Mouse (Mus musculus) hindbrain, embryonic 15.5 days (tissue): ENCODE measurements around the gene Mrps18a. TPM values are rescaled to one million over a fixed set of nuclear protein-coding genes. Genes with fewer than 3 reads are reported as not detected.
A peak's percentile ranks its signal among the peaks of the same experiment; 100 is the strongest.

Experiments
- ATAC-seq: fragments of 200-750 bp; cut with Nextera tagmentation; 2 replicates; pipeline ENCODE4 v1.8.0; 2017; ENCODE audit warnings: low read depth, moderate number of reproducible peaks, moderate TSS enrichment; ENCODE audit not compliant: low FRiP score
- H3K27ac ChIP-seq: fragments of 300-500 bp; sonication (generic); replicated peaks from 2 replicates; pipeline ENCODE4 v1.5.1; 2015; ENCODE audit warnings: mild to moderate bottlenecking, inconsistent platforms
- H3K27me3 ChIP-seq: fragments of 300-500 bp; sonication (generic); 2 replicates; pipeline ENCODE4 v1.6.1; 2015; ENCODE audit warnings: control low read depth, inconsistent platforms
- H3K36me3 ChIP-seq: fragments of 300-500 bp; sonication (generic); 2 replicates; pipeline ENCODE4 v1.6.1; 2015; ENCODE audit warnings: control low read depth, inconsistent platforms
- H3K4me1 ChIP-seq: fragments of 300-500 bp; sonication (generic); replicated peaks from 2 replicates; pipeline ENCODE4 v1.6.1; 2015; ENCODE audit warnings: control low read depth, inconsistent platforms
- H3K4me2 ChIP-seq: fragments of 300-500 bp; sonication (generic); 2 replicates; pipeline ENCODE4 v1.6.1; 2015; ENCODE audit warnings: moderate library complexity, mild to moderate bottlenecking, inconsistent platforms
- H3K4me3 ChIP-seq: fragments of 300-500 bp; sonication (generic); 2 replicates; pipeline ENCODE4 v1.5.1; 2015; ENCODE audit warnings: mild to moderate bottlenecking, inconsistent platforms
- H3K9ac ChIP-seq: fragments of 300-500 bp; sonication (generic); 2 replicates; pipeline ENCODE4 v1.6.1; 2015; ENCODE audit warnings: inconsistent platforms
- H3K9me3 ChIP-seq: fragments of 300-500 bp; sonication (generic); 2 replicates; pipeline ENCODE4 v1.6.1; 2016; ENCODE audit warnings: control low read depth, inconsistent platforms
- WGBS: fragments of 180-500 bp; shearing (Covaris S2); methylation state at CpG from one replicate; pipeline ENCODE4 v1.1.7; 2015; 5-methylcytosine and 5-hydroxymethylcytosine counted together
- polyA plus RNA-seq: library from polyadenylated mRNA; unstranded; fragments of >200 nt; fragmentation: Nextera tagmentation; extraction: Ambion mirVana; gene quantifications from 2 replicates; pipeline ENCODE4 v1.2.1, GENCODE M21; 2015

Mrps18a gene
- polyA plus RNA-seq, 1 experiment from 2014 or later: 154 TPM

- 84% methylated on average over 13 of the region's 13 CpGs for WGBS
- Histone ChIP-seq H3K9ac (no peak overlapping the region), H3K4me1 (0 out of 2 replicates have a peak, but pooled peaks cover 2% of the 10 kb centered on the region), H3K36me3 (peaks cover 42% of the 10 kb centered on the region), H3K9me3 (no peaks in the 10 kb centered on the region), H3K4me3 (no peak overlapping the region), H3K27ac (no peak overlapping the region), H3K4me2 (no peak overlapping the region), H3K27me3 (no peaks in the 10 kb centered on the region)
- no peak for ATAC-seq
Observed at GRCm38 (mm10) chr17:46129741-46130498, 19.1 kb downstream of the Mrps18a start.

- peak; percentile 42 for ATAC-seq
- Histone ChIP-seq H3K27me3 (no peaks in the 10 kb centered on the region), H3K4me2 (no peak overlapping the region), H3K4me1 (0 out of 2 replicates have a peak, but pooled peaks cover 2% of the 10 kb centered on the region), H3K27ac (no peak overlapping the region), H3K9me3 (no peaks in the 10 kb centered on the region), H3K4me3 (no peak overlapping the region), H3K9ac (no peak overlapping the region), H3K36me3 (peaks cover 25% of the 10 kb centered on the region)
- 15% methylated on average over 12 of the region's 12 CpGs for WGBS
Observed at GRCm38 (mm10) chr17:46132058-46132718, 21.4 kb downstream of the Mrps18a start.

GRCm38 (mm10) chr17:46132862-46133261, 22.1 kb downstream of the Mrps18a start:
- ATAC-seq: no peak
- peaks cover 19% of the 10 kb centered on the region for H3K36me3 ChIP-seq

GRCm38 (mm10) chr17:46138563-46139236, 27.9 kb downstream of the Mrps18a start:
- H3K36me3 ChIP-seq: 0 out of 2 replicates have a peak, but pooled peaks cover 6% of the 10 kb centered on the region
- H3K27ac ChIP-seq: no peak overlapping the region
- no peaks in the 10 kb centered on the region for H3K9me3 ChIP-seq
- H3K4me2 ChIP-seq: no peak overlapping the region
- no peak overlapping the region for H3K9ac ChIP-seq
- 81% methylated on average over 8 of the region's 8 CpGs for WGBS
- no peaks in the 10 kb centered on the region for H3K27me3 ChIP-seq
- H3K4me1 ChIP-seq: peaks cover 11% of the 10 kb centered on the region
- no peak overlapping the region for H3K4me3 ChIP-seq
- ATAC-seq: no peak

More at GRCm38 (mm10) chr17:46132862-46133261, 22.1 kb downstream of the Mrps18a start:
- Histone ChIP-seq H3K9ac (no peak overlapping the region), H3K4me3 (no peak overlapping the region), H3K4me1 (0 out of 2 replicates have a peak, but pooled peaks cover 2% of the 10 kb centered on the region), H3K27me3 (no peaks in the 10 kb centered on the region), H3K9me3 (no peaks in the 10 kb centered on the region), H3K4me2 (no peak overlapping the region), H3K27ac (no peak overlapping the region)
- WGBS: 65% methylated on average over 8 of the region's 8 CpGs

- Histone ChIP-seq H3K9ac (no peak overlapping the region), H3K4me2 (no peak overlapping the region), H3K36me3 (0 out of 2 replicates have a peak, but pooled peaks cover 6% of the 10 kb centered on the region), H3K4me1 (peaks cover 19% of the 10 kb centered on the region), H3K27ac (no peak overlapping the region), H3K27me3 (no peaks in the 10 kb centered on the region), H3K9me3 (no peaks in the 10 kb centered on the region), H3K4me3 (no peak overlapping the region)
- no peak for ATAC-seq
- WGBS: 97% methylated on average over 3 of the region's 3 CpGs
Observed at GRCm38 (mm10) chr17:46139872-46140271, 29.1 kb downstream of the Mrps18a start.

GRCm38 (mm10) chr17:46143578-46144423, 33.0 kb downstream of the Mrps18a start, which contains the start of gene Rsph9:
Gene Rsph9 (minus strand): TSS chr17:46144216.
- Histone ChIP-seq H3K36me3 (peaks cover 14% of the 10 kb centered on the region), H3K4me1 (peaks cover 19% of the 10 kb centered on the region), H3K27me3 (no peaks in the 10 kb centered on the region), H3K9me3 (no peaks in the 10 kb centered on the region), H3K4me3 (peak within 1 kb of the TSS; percentile 51), H3K4me2 (peak within 1 kb of the TSS; percentile 82), H3K9ac (peak within 1 kb of the TSS; percentile 52), H3K27ac (peak within 1 kb of the TSS; percentile 61)
- peak; percentile 94 for ATAC-seq
- 5% methylated on average over 37 of the region's 37 CpGs for WGBS

- Histone ChIP-seq H3K27ac (peak within 1 kb of the TSS; percentile 73), H3K36me3 (0 out of 2 replicates have a peak, but pooled peaks cover under 1% of the 10 kb centered on the region), H3K4me2 (peak within 1 kb of the TSS; percentile 86), H3K9ac (peak within 1 kb of the TSS; percentile 75), H3K9me3 (no peaks in the 10 kb centered on the region), H3K4me3 (peak within 1 kb of the TSS; percentile 71), H3K4me1 (peaks cover 14% of the 10 kb centered on the region), H3K27me3 (no peaks in the 10 kb centered on the region)
- ATAC-seq: peak; percentile 89
- WGBS: 7% methylated on average over 33 of the region's 33 CpGs
Observed at GRCm38 (mm10) chr17:46152847-46153782, 42.3 kb downstream of the Mrps18a start, which contains the start of gene Mad2l1bp. Gene Mad2l1bp (minus strand): TSS chr17:46153553.

- no peak overlapping the region for H3K4me2 ChIP-seq
- H3K36me3 ChIP-seq: no peaks in the 10 kb centered on the region
- H3K9ac ChIP-seq: no peak overlapping the region
- WGBS: 99% methylated on average over 3 of the region's 3 CpGs
- H3K4me1 ChIP-seq: peaks cover 14% of the 10 kb centered on the region
- H3K27me3 ChIP-seq: no peaks in the 10 kb centered on the region
- ATAC-seq: no peak
- H3K9me3 ChIP-seq: no peaks in the 10 kb centered on the region
- no peak overlapping the region for H3K4me3 ChIP-seq
- H3K27ac ChIP-seq: no peak overlapping the region
Observed at GRCm38 (mm10) chr17:46154336-46154735, 43.5 kb downstream of the Mrps18a start.

GRCm38 (mm10) chr17:46156680-46157079, 45.9 kb downstream of the Mrps18a start:
- no peak for ATAC-seq
- no peak overlapping the region for H3K4me2 ChIP-seq
- no peak overlapping the region for H3K9ac ChIP-seq
- no peaks in the 10 kb centered on the region for H3K27me3 ChIP-seq
- no peaks in the 10 kb centered on the region for H3K36me3 ChIP-seq
- no peaks in the 10 kb centered on the region for H3K9me3 ChIP-seq
- WGBS: 84% methylated on average over 5 of the region's 5 CpGs
- H3K27ac ChIP-seq: no peak overlapping the region
- peaks cover 29% of the 10 kb centered on the region for H3K4me1 ChIP-seq
- no peak overlapping the region for H3K4me3 ChIP-seq

- WGBS: 87% methylated on average over 8 of the region's 8 CpGs
- no peaks in the 10 kb centered on the region for H3K36me3 ChIP-seq
- no peak overlapping the region for H3K9ac ChIP-seq
- H3K4me1 ChIP-seq: peaks cover 33% of the 10 kb centered on the region
- H3K27me3 ChIP-seq: no peaks in the 10 kb centered on the region
- H3K9me3 ChIP-seq: no peaks in the 10 kb centered on the region
- ATAC-seq: no peak
- H3K27ac ChIP-seq: no peak overlapping the region
- H3K4me3 ChIP-seq: no peak overlapping the region
- H3K4me2 ChIP-seq: no peak overlapping the region
Observed at GRCm38 (mm10) chr17:46157131-46157530, 46.3 kb downstream of the Mrps18a start.
